Mouse (Mus musculus): ENCODE measurements around the gene Timp3.

Gene Timp3

DNA sequence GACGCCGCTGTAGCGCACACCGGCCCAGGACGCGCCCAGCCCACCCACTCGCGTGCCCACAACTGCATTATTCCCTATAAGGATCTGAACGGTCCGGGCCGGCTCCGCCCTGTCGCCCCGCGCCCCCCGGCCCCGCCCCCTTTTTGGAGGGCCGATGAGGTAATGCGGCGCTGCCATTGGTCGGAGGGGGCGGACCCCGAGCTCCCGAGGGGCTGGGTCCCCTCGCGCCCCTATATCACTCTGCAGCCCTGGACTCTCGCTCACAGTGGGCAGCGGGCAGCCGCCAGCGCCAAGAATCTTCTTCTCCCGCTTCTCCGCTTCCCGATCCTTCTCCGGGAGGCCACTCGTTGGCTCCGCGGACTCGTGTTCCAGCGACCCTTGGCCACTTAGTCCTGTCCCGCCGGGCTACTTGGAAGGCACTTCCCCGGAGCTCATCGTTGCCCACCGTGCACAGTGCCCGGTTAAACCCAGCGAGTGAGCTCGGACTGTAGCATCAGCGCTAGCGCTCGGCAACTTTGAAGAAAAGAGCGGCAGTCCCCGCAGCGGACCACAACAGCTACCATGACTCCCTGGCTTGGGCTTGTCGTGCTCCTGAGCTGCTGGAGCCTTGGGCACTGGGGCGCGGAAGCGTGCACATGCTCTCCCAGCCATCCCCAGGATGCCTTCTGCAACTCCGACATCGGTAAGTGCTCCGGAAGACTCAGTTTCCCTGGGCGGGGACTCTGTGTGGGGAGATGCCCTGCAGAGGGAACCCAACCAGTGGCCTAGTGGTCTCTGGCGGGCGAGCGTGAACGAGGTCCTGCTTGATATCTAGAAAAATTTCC is at the start of gene Timp3:
TSS of gene Timp3 (plus strand) at position 80 of the 824 bp plus-strand sequence.
- ChIA-PET POLR2A (interaction anchor here in 2 of 4 experiments (0.6 to 2.4 kb wide), 19 partner anchors 8 to 1886 kb away, joined by 3 to 11 read pairs (median 3); partner anchors contain the start of genes Nt5dc3 (in 1 of the 2) and Syn3 (in 1 of the 2)), CTCF (interaction anchor here in 3 of 4 experiments (0.5 to 2.0 kb wide), 11 partner anchors 24 to 1462 kb away, joined by 3 to 11 read pairs (median 3); partner anchors contain the start of gene 1700113H08Rik (in 1 of the 3))

DNA sequence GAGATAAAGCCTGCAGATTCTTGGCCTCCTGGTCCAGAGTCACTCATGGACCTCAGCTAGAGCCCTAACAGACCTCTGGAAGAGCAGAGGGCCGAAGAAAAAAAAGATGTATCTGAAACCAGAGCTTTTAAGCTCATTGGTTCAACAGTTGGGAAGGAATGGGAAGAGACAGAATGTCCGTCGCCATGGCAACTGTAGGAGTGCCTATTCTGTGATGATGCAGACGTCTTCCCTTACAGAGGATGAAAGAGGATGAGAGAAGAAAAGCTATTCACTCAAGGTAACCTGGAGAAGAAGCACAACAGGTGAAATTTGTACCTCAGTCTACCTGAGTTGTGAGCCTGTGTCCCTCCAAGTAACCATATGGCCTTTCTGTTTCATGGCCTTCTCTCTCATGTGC is 44.0 kb upstream of the Timp3 start:
- ChIA-PET CTCF (interaction anchor here in 1 of 4 experiments (0.6 kb wide), 1 partner anchor 39 kb away, joined by 3 read pairs; no protein-coding TSS in a partner anchor), POLR2A (interaction anchor here in 2 of 4 experiments (0.6 kb wide), 2 partner anchors 56 to 302 kb away, joined by 3 read pairs; no protein-coding TSS in a partner anchor)

DNA sequence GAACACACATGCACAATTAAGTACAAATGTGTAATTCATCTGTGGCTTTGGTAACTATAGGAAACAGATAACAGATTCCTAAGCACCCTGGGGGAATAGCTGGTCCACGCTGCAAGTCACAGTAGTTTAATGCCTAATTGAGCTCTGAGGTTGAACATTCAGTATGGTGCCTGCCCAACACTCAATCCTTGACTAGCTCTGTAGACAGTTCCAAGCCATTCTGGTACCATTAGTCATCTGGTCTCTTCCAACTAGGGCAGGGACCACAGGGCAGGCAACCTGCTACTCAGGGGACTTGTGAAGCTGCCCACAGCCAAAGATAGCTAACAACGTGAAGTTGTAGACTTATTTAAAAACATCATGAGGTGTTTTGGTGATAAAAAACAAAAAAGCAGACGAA is 43.1 kb upstream of the Timp3 start:
- POLR2A ChIA-PET: interaction anchor here in 1 of 4 experiments (0.6 kb wide), 1 partner anchor 83 kb away, joined by 6 read pairs; no protein-coding TSS in a partner anchor

DNA sequence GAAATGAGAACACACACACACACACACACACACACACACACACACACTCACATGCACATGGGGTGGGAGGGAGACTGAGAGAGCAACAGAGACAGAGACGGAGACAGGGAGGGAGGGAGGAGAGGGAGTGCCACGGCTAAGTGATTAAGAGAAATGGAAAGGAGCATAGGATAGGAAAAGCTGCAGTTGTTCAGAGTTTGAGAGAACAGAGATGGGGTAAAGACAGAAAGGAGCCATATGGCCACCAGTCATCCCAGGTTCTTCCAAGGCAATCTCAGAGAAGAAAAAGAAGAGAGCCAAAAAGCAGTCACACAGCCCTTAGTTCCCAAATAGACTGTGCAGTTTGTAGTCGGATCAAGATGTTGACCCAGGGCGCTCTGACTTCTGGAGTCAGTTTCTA is 42.1 kb upstream of the Timp3 start:
- ChIA-PET CTCF (no interaction called here), POLR2A (interaction anchor here in 1 of 4 experiments (0.6 kb wide), 1 partner anchor 1501 kb away, joined by 4 read pairs; no protein-coding TSS in a partner anchor)

More for the DNA sequence above, 43.1 kb upstream of the Timp3 start:
- CTCF ChIA-PET: no interaction called here

DNA sequence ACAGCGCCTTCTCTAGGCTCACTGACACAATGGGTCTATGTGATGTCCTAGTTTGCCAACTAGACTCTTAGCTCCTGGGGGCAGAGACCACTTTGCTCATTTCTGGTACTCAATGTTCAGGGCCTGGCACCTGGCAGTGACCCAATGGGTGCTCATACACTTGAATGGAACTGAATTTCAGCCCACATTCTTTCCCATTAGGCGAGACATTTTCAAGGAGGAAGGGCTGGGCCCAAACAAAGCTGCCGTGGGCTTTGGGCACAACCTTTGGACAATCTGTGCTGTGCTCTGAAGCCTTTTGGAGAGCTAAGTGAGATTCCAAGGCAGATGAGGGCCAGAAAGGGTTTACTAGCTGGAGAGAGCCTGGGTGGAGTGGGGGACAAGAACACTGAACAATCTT is 41.2 kb upstream of the Timp3 start:
- ChIA-PET CTCF (no interaction called here), POLR2A (no interaction called here)

DNA sequence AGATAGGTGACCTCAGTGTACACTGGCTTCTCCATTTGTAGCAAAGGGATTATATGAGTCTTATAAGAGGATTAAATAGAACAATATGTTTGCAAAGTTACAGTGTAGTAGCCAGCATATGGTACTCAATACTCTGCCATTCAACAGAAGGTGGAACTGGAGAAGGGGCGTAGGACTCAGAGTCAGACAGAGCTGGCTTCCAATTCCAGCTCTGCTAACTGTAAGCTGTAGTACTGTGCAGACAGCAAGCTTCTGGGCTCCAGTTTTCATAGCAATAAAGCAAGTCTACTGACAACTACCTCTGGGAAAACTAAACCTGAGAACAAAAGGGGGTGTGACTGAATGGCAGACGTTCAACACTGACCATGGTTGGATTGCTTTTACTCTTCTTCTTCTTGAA is 38.4 kb upstream of the Timp3 start:
- POLR2A ChIA-PET: no interaction called here
- CTCF ChIA-PET: interaction anchor here in 1 of 4 experiments (0.7 kb wide), 1 partner anchor 203 kb away, joined by 3 read pairs; no protein-coding TSS in a partner anchor

DNA sequence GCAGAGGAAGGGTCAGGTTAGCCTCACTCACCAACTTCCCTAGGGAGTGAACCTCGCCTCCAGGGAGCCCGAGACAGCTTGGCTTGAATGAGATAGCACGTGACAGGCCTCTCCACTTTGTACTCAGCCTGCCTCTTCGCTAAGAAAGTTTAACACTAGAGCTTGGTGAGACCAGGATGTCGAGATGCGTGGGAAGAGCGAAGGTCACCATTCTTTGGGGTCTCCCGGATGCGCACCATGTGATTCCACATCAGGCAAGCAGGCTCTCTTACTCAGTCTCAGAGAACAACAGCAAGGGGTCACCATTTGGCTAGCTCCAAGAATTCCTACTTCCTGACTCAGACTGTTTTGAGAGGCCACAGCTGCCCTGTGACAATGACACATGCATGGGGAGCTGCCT is 35.6 kb upstream of the Timp3 start:
- CTCF ChIA-PET: no interaction called here
- POLR2A ChIA-PET: no interaction called here

DNA sequence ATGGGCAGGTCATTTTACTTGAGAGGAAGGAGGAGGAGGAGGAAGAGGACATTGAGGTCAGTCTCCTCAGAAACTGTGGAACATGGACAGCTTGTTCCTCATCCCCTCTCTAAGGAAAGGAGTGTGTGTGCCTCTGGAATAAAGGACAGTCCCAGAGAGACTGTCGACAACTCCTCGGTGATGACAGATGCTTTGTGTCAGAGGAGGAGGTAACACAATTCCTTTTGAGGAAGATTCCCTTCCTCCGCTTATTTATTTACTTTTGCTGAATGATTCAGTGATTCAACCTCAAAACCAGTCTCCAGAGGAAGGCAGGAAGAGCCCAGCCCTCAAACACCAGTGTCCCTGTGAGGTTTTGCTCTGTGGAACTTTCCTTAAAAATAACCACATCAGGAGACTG is 29.9 kb upstream of the Timp3 start:
- ChIA-PET CTCF (no interaction called here), POLR2A (no interaction called here)

DNA sequence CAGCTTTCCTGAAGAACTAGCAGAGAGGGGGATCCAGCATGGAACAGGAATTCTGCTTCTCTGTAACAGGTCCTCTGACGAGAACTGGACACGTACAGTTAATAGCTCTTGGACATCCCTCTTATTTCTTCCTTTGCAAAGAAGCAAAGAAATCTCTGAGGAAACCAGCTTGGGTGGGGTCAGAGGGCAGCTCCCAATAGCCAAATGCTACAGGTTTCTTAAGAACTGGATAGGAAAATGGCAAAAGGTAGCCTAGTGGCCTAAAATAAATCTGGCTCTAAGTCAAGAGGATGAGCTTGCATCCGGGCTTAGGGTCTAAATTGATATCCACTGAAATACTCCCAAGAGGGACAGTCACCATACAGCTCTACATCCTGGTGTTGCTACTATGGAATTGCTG is 27.3 kb upstream of the Timp3 start:
- ChIA-PET POLR2A (interaction anchor here in 1 of 4 experiments (1.3 to 1.7 kb wide), 3 partner anchors 12 to 28 kb away, joined by 3 to 4 read pairs (median 3); no protein-coding TSS in a partner anchor), CTCF (no interaction called here)

DNA sequence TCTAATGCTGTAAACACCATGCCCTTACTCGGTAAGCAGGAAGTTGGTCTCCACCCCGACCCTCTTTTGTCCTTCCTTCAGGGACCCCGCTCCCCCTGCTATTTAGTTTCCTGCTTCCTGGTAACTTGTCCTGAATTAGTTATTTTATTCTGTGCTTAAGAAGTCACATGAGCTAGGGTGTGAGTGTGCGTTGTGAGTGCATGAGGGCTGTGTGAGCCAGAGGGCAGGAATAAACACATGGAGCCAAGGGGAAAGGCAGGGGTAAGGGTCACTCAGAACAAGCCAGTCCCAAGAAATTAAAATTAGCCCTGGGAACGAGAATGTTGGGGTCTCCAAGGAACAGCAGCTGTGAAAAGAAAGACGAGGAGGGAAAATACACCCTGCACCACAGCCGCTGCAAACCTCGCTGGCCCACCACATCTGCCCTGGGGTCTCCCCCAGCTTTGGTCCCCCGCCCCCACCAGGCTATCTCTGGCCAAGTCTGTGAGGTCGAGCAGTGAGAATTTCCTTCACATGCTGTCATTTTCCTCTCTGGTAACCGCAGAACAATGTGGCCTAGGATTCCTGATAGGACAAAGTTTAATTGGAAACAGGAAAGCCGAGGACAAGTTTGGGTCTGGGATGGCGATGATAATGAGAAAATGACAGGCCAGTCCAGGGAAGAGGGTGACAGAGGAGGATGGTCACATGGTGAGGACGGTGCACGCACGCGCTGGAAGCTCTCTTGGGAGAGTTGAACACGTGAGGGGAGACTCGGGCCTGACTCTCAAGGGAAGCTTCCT is 26.6 kb upstream of the Timp3 start:
- ChIA-PET CTCF (interaction anchor here in 1 of 4 experiments (1.4 kb wide), 1 partner anchor 23 kb away, joined by 4 read pairs; no protein-coding TSS in a partner anchor), POLR2A (interaction anchor here in 1 of 4 experiments (1.3 to 1.7 kb wide), 3 partner anchors 11 to 29 kb away, joined by 3 to 4 read pairs (median 3); no protein-coding TSS in a partner anchor)

DNA sequence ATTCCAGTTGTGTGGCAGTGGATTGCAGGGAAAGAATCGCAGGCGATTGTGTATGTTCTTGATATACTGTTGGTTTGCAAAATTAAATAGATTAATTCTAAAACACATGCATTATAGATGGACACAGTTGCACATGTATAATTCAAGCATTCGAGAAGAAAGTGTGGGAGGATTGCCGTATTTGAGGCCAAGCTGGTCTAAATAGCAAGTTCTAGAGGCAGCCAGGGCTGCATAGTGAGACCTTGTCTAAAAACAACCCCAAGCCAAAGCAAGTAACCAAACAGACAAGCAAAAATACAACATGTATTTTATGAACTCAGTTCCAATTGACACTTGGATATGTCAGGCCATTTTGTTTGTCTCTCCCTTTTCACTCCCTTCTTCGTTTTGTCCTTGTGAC is 24.6 kb upstream of the Timp3 start:
- CTCF ChIA-PET: interaction anchor here in 1 of 4 experiments (0.6 kb wide), 1 partner anchor 57 kb away, joined by 3 read pairs; no protein-coding TSS in a partner anchor
- POLR2A ChIA-PET: interaction anchor here in 1 of 4 experiments (0.6 kb wide), 1 partner anchor 25 kb away, joined by 4 read pairs; no protein-coding TSS in a partner anchor

DNA sequence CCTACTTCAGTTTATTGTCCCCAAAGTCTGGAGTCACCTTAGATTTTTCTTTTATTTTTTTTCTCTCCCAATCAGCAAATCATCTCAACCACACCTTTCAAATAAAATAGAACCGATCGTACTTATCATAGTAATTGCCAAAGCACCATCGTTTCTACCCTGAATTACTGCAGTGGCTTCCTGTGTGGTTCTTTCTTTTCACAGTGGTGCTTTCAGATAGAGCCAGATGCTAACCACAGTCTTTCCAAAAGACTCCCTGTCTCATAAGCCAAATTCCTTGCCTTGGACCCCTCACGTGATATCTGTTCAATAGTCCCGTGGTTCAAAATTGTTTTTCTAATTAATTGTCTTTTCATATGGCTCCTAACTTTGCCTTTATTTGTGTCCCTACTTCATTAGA is 22.8 kb upstream of the Timp3 start:
- CTCF ChIA-PET: no interaction called here
- POLR2A ChIA-PET: no interaction called here

DNA sequence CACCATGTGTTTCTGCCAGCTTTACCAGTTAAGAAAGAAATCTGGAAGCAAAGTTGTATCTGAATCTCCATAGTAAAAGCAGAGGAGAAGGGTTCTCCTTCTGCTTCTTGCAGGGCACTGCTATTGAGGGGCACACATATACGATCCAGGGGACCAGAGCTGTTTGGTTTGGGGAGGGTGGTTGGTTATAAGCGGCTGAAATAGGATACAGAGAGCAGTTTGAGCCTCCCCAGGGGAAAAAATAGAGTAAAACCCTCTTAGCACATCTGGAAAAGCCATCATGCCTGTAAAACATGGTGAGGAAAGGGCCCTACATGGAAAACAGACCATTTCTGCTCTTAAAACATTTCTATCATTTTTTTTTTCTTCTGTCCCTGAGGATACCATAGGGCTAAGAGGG is 21.7 kb upstream of the Timp3 start:
- ChIA-PET POLR2A (interaction anchor here in 1 of 4 experiments (0.6 kb wide), 1 partner anchor 320 kb away, joined by 3 read pairs; no protein-coding TSS in a partner anchor), CTCF (interaction anchor here in 1 of 4 experiments (0.5 kb wide), 1 partner anchor 98 kb away, joined by 4 read pairs; no protein-coding TSS in a partner anchor)

DNA sequence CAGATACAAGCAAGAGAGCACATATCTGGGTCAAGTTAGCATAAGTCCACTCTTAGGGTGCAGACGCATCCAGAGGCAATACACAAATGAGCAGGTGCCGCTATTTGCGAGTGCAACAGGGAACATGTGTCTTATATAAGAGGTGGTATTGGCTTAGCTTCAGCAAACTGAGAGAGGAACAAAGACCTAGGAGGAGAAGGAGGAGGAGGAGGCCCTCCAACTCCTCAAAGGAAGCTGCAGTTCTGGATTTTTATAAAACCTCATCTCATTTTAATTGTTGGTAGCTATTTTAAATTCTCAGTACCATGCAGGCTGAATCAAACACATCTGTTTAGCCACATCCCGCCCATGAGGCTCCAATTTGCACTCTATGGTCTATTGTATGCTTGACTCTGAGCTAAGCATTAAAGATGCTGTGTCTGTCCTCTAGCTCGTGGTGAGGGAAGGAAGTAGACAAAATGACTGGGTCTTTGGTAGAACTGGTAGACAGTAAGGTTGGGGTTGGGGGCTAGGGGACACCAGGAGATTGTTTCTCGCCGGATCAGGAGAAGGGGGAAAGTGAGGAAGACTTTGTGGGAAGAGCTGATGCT is 20.5 kb upstream of the Timp3 start:
- ChIA-PET CTCF (interaction anchor here in 2 of 4 experiments (0.6 to 1.4 kb wide), 4 partner anchors 16 to 1562 kb away, joined by 3 read pairs; no protein-coding TSS in a partner anchor), POLR2A (no interaction called here)

DNA sequence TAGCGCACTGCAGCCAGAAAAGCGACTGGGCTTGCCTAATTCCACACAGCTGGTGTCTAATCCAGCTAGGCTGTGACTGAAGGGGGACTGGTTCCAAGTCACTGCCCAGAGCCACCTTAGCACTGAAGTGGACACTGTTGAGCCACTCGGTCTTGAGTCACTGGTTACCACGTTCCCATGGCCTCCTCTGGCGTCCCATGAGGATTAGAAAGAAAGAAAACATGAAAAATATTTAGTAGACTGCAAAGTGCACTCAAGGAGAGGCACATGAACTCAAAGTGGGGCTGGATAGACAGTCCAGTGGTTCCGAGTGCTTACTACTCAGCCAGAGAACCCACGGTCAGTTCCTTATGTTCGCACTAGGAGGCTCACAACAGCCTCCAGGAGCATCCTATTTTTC is 18.9 kb upstream of the Timp3 start:
- ChIA-PET POLR2A (no interaction called here), CTCF (no interaction called here)

DNA sequence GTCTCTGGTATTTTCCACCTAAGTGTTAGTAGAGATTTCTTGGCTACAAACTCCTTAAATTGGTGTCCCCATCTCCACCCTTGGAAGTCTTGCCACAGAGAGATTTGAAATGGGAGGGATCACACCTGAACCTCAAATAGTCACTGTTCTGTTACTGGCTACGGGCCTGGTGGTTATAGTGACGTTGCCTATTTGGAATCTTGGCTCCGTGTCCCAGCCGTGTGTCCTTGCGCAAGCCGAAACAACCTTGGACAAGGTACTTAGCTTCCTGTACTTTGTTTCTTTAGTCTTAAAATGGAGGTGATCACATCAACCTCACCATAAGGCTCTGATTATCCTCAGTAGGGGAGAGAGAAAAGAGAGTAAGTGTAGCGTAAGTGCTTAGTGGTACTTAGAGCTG is 13.7 kb upstream of the Timp3 start:
- CTCF ChIA-PET: interaction anchor here in 3 of 4 experiments (1.7 to 2.2 kb wide), 3 partner anchors 10 kb away, joined by 5 to 9 read pairs (median 6); no protein-coding TSS in a partner anchor
- POLR2A ChIA-PET: interaction anchor here in 1 of 4 experiments (0.6 kb wide), 1 partner anchor 291 kb away, joined by 3 read pairs; no protein-coding TSS in a partner anchor

DNA sequence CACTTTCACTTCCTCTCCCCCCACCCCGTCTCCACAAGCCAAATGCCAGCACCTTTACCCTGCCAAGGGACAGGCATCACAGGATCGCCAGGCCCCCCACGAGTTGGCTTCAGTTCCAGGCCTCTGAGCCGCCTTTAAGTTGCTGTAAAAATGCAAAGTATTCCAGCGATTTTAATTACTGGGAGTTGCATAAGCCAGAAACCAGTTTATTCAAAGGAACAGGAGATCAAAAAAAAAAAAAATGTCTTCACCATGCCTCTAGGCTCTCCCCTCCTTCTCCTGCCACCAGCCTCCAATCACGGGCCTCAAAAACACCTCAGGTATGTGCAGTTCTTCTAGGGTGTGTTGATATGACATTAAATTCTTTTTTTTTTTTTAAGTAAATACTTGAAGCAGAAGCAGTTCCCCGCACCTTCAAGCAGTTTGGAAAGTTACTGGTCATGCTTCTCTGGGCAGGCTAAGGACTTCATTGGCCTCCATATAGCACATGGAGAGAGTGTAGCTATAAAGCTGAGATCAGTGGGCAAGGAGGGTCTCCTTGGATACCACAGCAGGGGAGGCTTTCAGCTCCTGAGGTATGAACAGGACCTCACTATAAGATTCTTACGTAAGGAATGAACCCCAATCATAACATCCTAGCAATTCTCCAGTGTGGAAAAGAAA is 9.9 kb upstream of the Timp3 start:
- CTCF ChIA-PET: interaction anchor here in 1 of 4 experiments (0.7 kb wide), 1 partner anchor 220 kb away, joined by 5 read pairs; no protein-coding TSS in a partner anchor
- POLR2A ChIA-PET: no interaction called here

DNA sequence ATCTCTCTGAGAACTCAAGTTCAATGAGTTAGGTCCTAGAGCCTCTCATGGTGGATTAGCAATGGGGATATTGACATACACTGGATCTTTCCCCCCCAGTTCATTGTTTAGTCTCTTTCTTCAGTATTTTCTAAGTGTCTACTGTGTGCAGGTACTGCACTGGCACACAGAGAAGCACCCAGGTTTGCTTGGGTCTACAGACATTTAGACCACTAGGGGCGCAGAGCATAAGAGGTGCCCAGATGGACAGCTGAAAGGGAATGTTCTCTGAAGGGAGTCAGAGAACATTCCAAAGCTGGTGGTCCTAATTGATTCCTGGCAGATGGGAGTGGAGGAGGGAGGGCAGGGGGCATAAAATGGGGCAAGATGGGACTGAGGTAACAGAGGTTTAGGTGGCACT is 6.3 kb upstream of the Timp3 start:
- ChIA-PET POLR2A (no interaction called here), CTCF (interaction anchor here (0.6 to 1.0 kb wide), 7 partner anchors 9 to 1323 kb away, joined by 3 to 6 read pairs (median 3); no protein-coding TSS in a partner anchor)
